Mouse (Mus musculus) CH12.LX (cell line): ENCODE measurements around the gene Tk1. TPM values are rescaled to one million over a fixed set of nuclear protein-coding genes. Genes with fewer than 3 reads are reported as not detected.

ENCODE experiments used
- DNase-seq: peaks from one replicate; pipeline ENCODE4 v3.0.0-alpha.2; 2013; ENCODE audit errors: extremely low read depth
- H3K27ac ChIP-seq: 2 replicates; pipeline ENCODE4 v1.5.1; 2012; ENCODE audit warnings: low read depth, mild to moderate bottlenecking, control low read depth, moderate library complexity; ENCODE audit not compliant: insufficient read depth
- H3K27me3 ChIP-seq: replicated peaks from 2 replicates; pipeline ENCODE3; 2012; ENCODE audit warnings: inconsistent platforms
- H3K36me3 ChIP-seq, 2 experiments: replicated peaks in 1 of 2; 2 replicates each; pipeline versions ENCODE3 to v1.6.1; 2012; ENCODE audit warnings: inconsistent platforms in 1 of 2, low read length in 1 of 2, mild to moderate bottlenecking in 1 of 2, mixed read lengths in 1 of 2, moderate library complexity in 1 of 2; ENCODE audit not compliant: control insufficient read depth in 1 of 2, insufficient read depth in 1 of 2
- H3K4me1 ChIP-seq, 2 experiments: 2 replicates each; pipeline ENCODE4 v1.6.1; 2012; ENCODE audit warnings: inconsistent platforms in 1 of 2, moderate library complexity in 1 of 2; ENCODE audit not compliant: insufficient read depth in 2 of 2, control insufficient read depth in 1 of 2
- H3K4me2 ChIP-seq: 2 replicates; pipeline ENCODE4 v1.6.1; 2012; ENCODE audit warnings: low read depth, mild to moderate bottlenecking, control low read depth; ENCODE audit not compliant: poor library complexity, insufficient read depth, severe bottlenecking
- H3K4me3 ChIP-seq, 3 experiments: fragments of 150-350 bp in 1 of 3; sonication (generic) in 1 of 3; replicated peaks in 1 of 3; 2 replicates each; pipeline versions ENCODE3 to v1.5.1; 2011 to 2012; ENCODE audit warnings: low read depth in 2 of 3, low read length in 2 of 3, mild to moderate bottlenecking in 2 of 3, moderate library complexity in 2 of 3, control low read depth in 1 of 3, improper control_type of control experiment in 1 of 3, inconsistent platforms in 1 of 3, mixed read lengths in 1 of 3; ENCODE audit not compliant: poor library complexity in 1 of 3
- H3K79me2 ChIP-seq: replicated peaks from 2 replicates; pipeline ENCODE4 v1.6.1; 2012; ENCODE audit warnings: mild to moderate bottlenecking, moderate library complexity; ENCODE audit not compliant: control insufficient read depth, poor library complexity, insufficient read depth, severe bottlenecking; ENCODE audit errors: extremely low read depth
- H3K9ac ChIP-seq: 2 replicates; pipeline ENCODE4 v1.6.1; 2012; ENCODE audit warnings: low read depth, mild to moderate bottlenecking, control low read depth, moderate library complexity; ENCODE audit not compliant: insufficient read depth
- H3K9me3 ChIP-seq: replicated peaks from 2 replicates; pipeline ENCODE3; 2012; ENCODE audit warnings: low read length, inconsistent platforms, mixed read lengths
- CHD1 ChIP-seq: IDR thresholded peaks from 2 replicates; pipeline ENCODE4 v1.6.1; 2012; ENCODE audit warnings: low read depth, low read length, improper control_type of control experiment, inconsistent platforms
- ELF1 ChIP-seq: IDR thresholded peaks from 2 replicates; pipeline ENCODE4 v1.6.1; 2014; ENCODE audit warnings: low read depth, mild to moderate bottlenecking, inconsistent platforms, low read length, improper control_type of control experiment
- EP300 ChIP-seq: IDR thresholded peaks from 2 replicates; pipeline ENCODE4 v1.6.1; 2011; ENCODE audit warnings: low read length, improper control_type of control experiment
- HCFC1 ChIP-seq: IDR thresholded peaks from 2 replicates; pipeline ENCODE4 v1.6.1; 2012; ENCODE audit warnings: low read depth, mild to moderate bottlenecking, inconsistent platforms, low read length, improper control_type of control experiment
- JUN ChIP-seq: IDR thresholded peaks from 2 replicates; pipeline ENCODE4 v1.6.1; 2011; ENCODE audit warnings: low read depth, mild to moderate bottlenecking, low read length, improper control_type of control experiment, moderate library complexity; ENCODE audit not compliant: insufficient read depth
- MAX ChIP-seq: IDR thresholded peaks from 2 replicates; pipeline ENCODE4 v1.6.1; 2011; ENCODE audit warnings: low read length, improper control_type of control experiment
- MAZ ChIP-seq: IDR thresholded peaks from 2 replicates; pipeline ENCODE4 v1.6.1; 2012; ENCODE audit warnings: low read depth, mild to moderate bottlenecking, inconsistent platforms, low read length, improper control_type of control experiment, moderate library complexity
- NRF1 ChIP-seq: IDR thresholded peaks from 2 replicates; pipeline ENCODE4 v1.6.1; 2014; ENCODE audit warnings: low read depth, mild to moderate bottlenecking, inconsistent platforms, low read length, improper control_type of control experiment, moderate library complexity
- PAX5 ChIP-seq: IDR thresholded peaks from 2 replicates; pipeline ENCODE4 v1.6.1; 2012; ENCODE audit warnings: low read length, inconsistent platforms, mixed read lengths
- RAD21 ChIP-seq: IDR thresholded peaks from 2 replicates; pipeline ENCODE4 v1.6.1; 2011; ENCODE audit warnings: low read depth, mild to moderate bottlenecking, low read length, improper control_type of control experiment, moderate library complexity
- RCOR1 ChIP-seq: conservative IDR thresholded peaks from 2 replicates; pipeline ENCODE4 v1.6.1; 2012; ENCODE audit warnings: low read depth, mild to moderate bottlenecking, inconsistent platforms, low read length, improper control_type of control experiment
- SIN3A ChIP-seq: IDR thresholded peaks from 2 replicates; pipeline ENCODE4 v1.6.1; 2012; ENCODE audit warnings: low read length, improper control_type of control experiment, inconsistent platforms
- SMC3 ChIP-seq: IDR thresholded peaks from 2 replicates; pipeline ENCODE4 v1.6.1; 2011; ENCODE audit warnings: low read depth, low read length, improper control_type of control experiment
- TBP ChIP-seq: conservative IDR thresholded peaks from 2 replicates; pipeline ENCODE4 v1.6.1; 2011; ENCODE audit warnings: low read depth, low read length, improper control_type of control experiment
- UBTF ChIP-seq: IDR thresholded peaks from 2 replicates; pipeline ENCODE4 v1.6.1; 2012; ENCODE audit warnings: low read depth, mild to moderate bottlenecking, inconsistent platforms, low read length, improper control_type of control experiment, moderate library complexity
- USF1 ChIP-seq: IDR thresholded peaks from 2 replicates; pipeline ENCODE4 v1.6.1; 2014; ENCODE audit warnings: low read depth, mild to moderate bottlenecking, inconsistent platforms, low read length, improper control_type of control experiment
- ZC3H11A ChIP-seq: IDR thresholded peaks from 2 replicates; pipeline ENCODE4 v1.6.1; 2012; ENCODE audit warnings: low read depth, mild to moderate bottlenecking, inconsistent platforms, low read length, improper control_type of control experiment
- ZMIZ1 ChIP-seq: IDR thresholded peaks from 2 replicates; pipeline ENCODE4 v1.6.1; 2012; ENCODE audit warnings: low read depth, mild to moderate bottlenecking, inconsistent platforms, low read length, improper control_type of control experiment
- ZNF384 ChIP-seq: IDR thresholded peaks from 2 replicates; pipeline ENCODE4 v1.6.1; 2012; ENCODE audit warnings: low read depth, low read length, improper control_type of control experiment, inconsistent platforms
- dilution Hi-C: fragments of 300-500 bp; cut with MboI; formaldehyde crosslinking; loops from 2 replicates; pipeline ENCODE4 v1.14.3; 2020; ENCODE audit warnings: low sequenced_read_pairs; ENCODE audit not compliant: extremely low pct_unique_long_range_greater_than_20kb, extremely low pct_ligation_motif_present
- in situ Hi-C: fragments of 300-500 bp; cut with MboI; formaldehyde crosslinking; loops from 3 replicates; pipeline ENCODE4 v1.14.3; 2019; ENCODE audit warnings: low sequenced_read_pairs, low pct_ligation_motif_present, low pct_unique_long_range_greater_than_20kb, mixed read lengths
- polyA plus RNA-seq: library from polyadenylated mRNA; unstranded; fragments of >175 nt; gene quantifications from 2 replicates; pipeline ENCODE4 v1.2.1, GENCODE M21; 2012; ENCODE audit warnings: low read depth; ENCODE audit not compliant: insufficient read length
- total RNA-seq, 2 experiments: library from RNA; depleted of rRNA; stranded (reverse); fragments of 300-350 nt in 1 of 2; fragments of >200 nt in 1 of 2; gene quantifications; 2 replicates each; pipeline ENCODE4 v1.2.3; 2012 to 2014

Tk1 gene
- total and polyA plus RNA-seq, 3 experiments = 146 to 235 (median 179) TPM

DNA sequence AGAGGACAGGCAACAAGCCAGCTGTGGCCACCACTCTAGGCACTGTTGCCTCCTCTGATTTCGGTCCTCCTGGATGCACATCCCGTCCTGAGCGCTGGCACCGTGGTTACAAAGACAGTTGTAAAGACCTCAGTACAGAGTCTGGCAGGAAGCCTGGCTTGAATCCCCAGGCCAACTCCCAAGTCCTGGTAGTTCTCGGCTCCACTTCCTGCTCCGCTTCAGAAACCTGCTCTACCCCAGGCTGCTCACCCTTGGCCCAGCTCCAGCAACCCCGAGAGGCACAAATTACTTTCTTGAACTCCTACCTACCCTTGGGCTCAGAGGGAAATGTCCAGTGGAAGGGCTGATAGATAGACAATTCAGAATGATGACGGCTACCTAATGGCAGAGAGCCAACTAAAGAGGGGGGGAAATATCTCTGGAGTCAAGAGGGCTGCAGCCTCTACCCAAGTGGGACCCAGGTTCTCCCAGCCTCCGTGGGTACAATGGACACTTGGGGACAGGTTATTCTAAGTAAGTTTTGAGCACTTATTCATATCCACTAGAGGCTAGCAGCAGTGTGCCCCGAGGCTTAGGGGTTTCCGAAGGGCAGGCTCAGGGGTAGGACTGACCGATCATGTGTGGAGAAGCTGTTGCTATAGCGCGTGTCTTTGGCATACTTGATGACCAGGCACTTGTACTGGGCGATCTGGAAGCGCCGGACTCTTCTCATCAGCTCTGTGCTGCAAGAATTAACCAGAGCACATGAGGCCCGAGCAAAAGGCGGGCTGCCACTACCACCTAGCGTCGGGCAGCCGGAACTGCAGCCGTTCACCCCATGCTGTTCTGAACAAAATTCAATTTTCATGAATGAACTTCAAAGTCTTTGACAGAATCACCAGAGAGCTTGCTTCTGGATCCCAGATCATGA, 1.6 kb downstream of the Tk1 start (continued):
- no peak; the same call in none of the 2 replicates for TF ChIP-seq ZMIZ1
- TF ChIP-seq EP300 = no peak
- TF ChIP-seq CHD1 = no peak; the same call in 1 of the 2 replicates
- no peak for TF ChIP-seq ZNF384
- peak; percentile 88 for TF ChIP-seq RAD21
- peak; percentile 87 for TF ChIP-seq SMC3
- TF ChIP-seq MAZ = no peak
- peak; percentile 42 for TF ChIP-seq ZC3H11A
- TF ChIP-seq MAX = peak; percentile 95
- peak; percentile 82 for TF ChIP-seq SIN3A
- TF ChIP-seq HCFC1 = 0 out of 2 replicates have a peak, but pooled peaks have one; percentile 15
- TF ChIP-seq ELF1 = peak; percentile 54; the same call in 1 of the 2 replicates
- no peak for TF ChIP-seq PAX5
- TF ChIP-seq UBTF = no peak
- no peak for TF ChIP-seq NRF1
- no peak for TF ChIP-seq TBP
- TF ChIP-seq JUN = no peak
- no peak for TF ChIP-seq RCOR1
- TF ChIP-seq, all 38 proteins: peak for 15

- H3K9ac ChIP-seq = no peak overlapping the region; the same call in 1 of the 2 replicates
- TF ChIP-seq USF1 (no peak), ZMIZ1 (peak; percentile 48; the same call in 1 of the 2 replicates)
- TF ChIP-seq, all 38 proteins: peak for 1
- Histone ChIP-seq H3K79me2 (peaks cover 51% of the 10 kb centered on the region), H3K27ac (no peak overlapping the region), H3K4me1 (peaks cover 3 to 58% of the 10 kb centered on the region in 2 experiments; a peak in 2 of 4 replicates), H3K4me2 (no peak overlapping the region), H3K9me3 (no peaks in the 10 kb centered on the region), H3K27me3 (no peaks in the 10 kb centered on the region), H3K4me3 (no peak overlapping the region), H3K36me3 (peaks cover 50 to 63% of the 10 kb centered on the region in 2 experiments)
- dilution Hi-C loops (no loop called here), in situ Hi-C loops (loop anchor here (10.0 kb wide), 2 partner anchors 109 to 349 kb away; no protein-coding TSS in a partner anchor)
- DNase-seq = no peak
Measured at GRCm38 (mm10) chr11:117823411-117823810, 2.5 kb downstream of the Tk1 start.
